Mouse (Mus musculus) ES-Bruce4 (cell line): Measurements from ENCODE around the gene Dennd2c.

ENCODE experiments used
- CTCF ChIP-seq: IDR thresholded peaks from one replicate; pipeline ENCODE4 v1.8.1; 2011; ENCODE audit warnings: low read depth, low read length
- EP300 ChIP-seq: IDR thresholded peaks from 2 replicates; pipeline ENCODE4 v1.6.1; 2011; ENCODE audit warnings: low read depth, low read length; ENCODE audit not compliant: insufficient read depth
- POLR2A ChIP-seq: IDR thresholded peaks from one replicate; pipeline ENCODE4 v1.8.1; 2011; ENCODE audit warnings: low read length; ENCODE audit not compliant: insufficient read depth

- TF ChIP-seq CTCF (no peak), EP300 (peak; percentile 80; the same call in 1 of the 2 replicates), POLR2A (no peak)
Measured at GRCm38 (mm10) chr3:103107565-103108240, 5.3 kb downstream of the Dennd2c start.
